Mouse (Mus musculus): ENCODE data around the gene Psenen.

- TF ChIP-seq HCFC1 (IDR thresholded peaks at IDR 0.05; ENCODE audit: borderline replicate concordance, insufficient read depth, low read length) (no peak), MAFK (IDR thresholded peaks at IDR 0.05; ENCODE audit: insufficient read depth, low read depth, low read length) (no peak), ZNF384 (IDR thresholded peaks at IDR 0.05; ENCODE audit: low read depth, low read length) (no peak), CHD2 (IDR thresholded peaks at IDR 0.05; ENCODE audit: low read depth, low read length) (no peak)
These were observed 806 bp downstream of the Psenen start for GRCm38 (mm10) chr7:30562526-30563116.

All from ES-E14 (cell line).